Mouse (Mus musculus) activated CD4-positive, CD25-positive, alpha-beta regulatory T cell, adult 4 months (primary cell): ENCODE measurements around the gene Thap4. TPM values are rescaled to one million over a fixed set of nuclear protein-coding genes. Genes with fewer than 3 reads are reported as not detected.
"Not testable (repeated sequence)": the region's sequence is repeated elsewhere in the genome, so short reads cannot be mapped to it uniquely, and the experiment has no call there.

Experiments used
- ATAC-seq: one replicate; pipeline ENCODE4 v1.8.0; 2017
- polyA plus RNA-seq, 2 experiments: library from polyadenylated mRNA; unstranded; fragments of 100-300 nt; shearing (Covaris generic); gene quantifications; one replicate each; pipeline ENCODE4 v1.2.1; 2017

Gene Thap4
- polyA plus RNA-seq: 10 to 100 TPM; 15.3 to 16.5 TPM

- ATAC-seq: peak; percentile 89
Observed at GRCm38 (mm10) chr1:93754573-93755290, at the start of gene Thap4. Gene Thap4 (minus strand): TSS chr1:93754864.

- peak; percentile 67 for ATAC-seq
Observed at GRCm38 (mm10) chr1:93803556-93804507, 49.2 kb upstream of the Thap4 start, which contains the start of gene Ing5. Gene Ing5 (plus strand): TSS chr1:93803965.

DNA sequence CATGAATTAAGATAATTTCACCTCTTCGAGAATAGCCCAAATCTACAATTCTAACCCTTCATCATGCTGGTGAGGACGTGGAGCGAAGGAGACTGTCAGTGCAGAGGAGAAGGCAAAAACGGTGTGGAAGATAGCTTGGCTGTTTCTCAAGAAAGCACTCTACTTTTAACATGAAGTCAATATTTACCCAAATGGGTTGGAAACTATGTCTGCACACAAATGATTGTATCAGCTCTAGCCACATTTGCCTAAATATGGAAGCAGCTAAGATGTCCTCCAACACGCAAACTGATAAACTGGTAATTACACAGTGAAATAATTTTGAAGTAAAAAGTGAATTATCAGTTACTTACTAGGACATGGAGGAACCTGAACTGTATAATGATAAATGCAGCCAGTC, 48.1 kb upstream of the Thap4 start:
- ATAC-seq: no peak

- peak; percentile 72 for ATAC-seq
Observed at GRCm38 (mm10) chr1:93801741-93802238, 47.1 kb upstream of the Thap4 start, which contains the start of gene Dtymk. Gene Dtymk (minus strand): TSS chr1:93801934.

GRCm38 (mm10) chr1:93800670-93801503, 46.2 kb upstream of the Thap4 start:
- no peak for ATAC-seq

GRCm38 (mm10) chr1:93795886-93796285, 41.2 kb upstream of the Thap4 start:
- no peak for ATAC-seq

DNA sequence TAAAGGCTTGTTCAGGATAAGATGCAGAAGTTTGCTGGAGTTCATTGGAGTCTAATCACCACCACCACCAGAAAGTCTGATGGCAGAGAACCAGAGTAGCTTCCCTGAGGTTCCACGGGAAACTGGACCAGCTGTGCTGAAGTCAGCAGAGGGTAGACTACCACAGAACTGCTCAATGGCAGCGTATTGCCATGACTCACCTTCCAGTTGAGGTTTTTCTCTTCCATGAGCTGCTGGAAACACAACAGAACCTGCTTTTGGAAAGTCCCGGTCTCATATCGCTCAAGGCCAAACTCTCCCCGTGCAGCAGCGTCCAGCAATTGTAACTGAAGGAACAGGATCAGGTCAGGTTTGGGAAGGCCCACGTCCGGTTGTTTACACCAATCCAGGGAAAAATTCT, 39.9 kb upstream of the Thap4 start:
- ATAC-seq: no peak

DNA sequence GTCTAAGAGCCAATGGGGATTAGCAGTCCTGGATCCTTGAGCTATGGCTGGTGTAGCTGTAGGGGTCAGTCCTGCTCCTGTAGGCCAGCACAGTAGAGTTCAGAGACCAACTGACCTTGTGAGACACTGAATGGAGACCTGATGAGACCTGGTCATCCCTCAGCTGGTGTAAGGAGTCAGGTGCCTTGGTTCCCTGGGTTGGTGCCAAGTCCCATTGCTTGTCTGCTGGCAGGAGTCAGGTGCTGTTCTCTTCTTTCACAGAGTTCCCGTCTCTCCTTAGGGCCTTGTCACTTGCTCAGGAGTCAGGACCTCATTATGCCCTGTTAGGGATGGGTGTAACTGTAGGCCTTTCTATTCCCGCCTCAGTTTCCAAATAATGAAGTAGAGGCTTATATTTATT, 32.2 kb upstream of the Thap4 start:
- no peak for ATAC-seq

GRCm38 (mm10) chr1:93776686-93777085, 22.0 kb upstream of the Thap4 start:
- no peak for ATAC-seq

DNA sequence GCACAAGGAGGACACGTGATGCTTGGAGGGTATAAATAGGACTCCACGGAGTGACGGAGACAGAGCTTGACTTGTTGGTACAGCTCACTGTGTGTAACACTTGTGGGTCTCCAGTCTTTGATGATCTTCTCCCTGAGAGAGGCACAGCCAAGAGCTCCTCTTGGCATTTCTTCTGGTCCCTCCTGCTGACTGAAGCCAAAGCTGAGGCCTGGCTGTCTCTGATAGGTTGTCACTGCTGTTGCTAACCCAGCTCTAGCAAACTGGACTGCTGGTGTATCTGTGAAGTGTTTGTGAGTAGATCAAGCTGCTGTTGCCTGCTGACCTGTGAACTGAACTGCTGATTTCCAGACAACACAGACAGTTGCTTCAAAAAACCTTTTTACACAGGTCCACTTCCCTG, 15.2 kb upstream of the Thap4 start:
- no peak for ATAC-seq

DNA sequence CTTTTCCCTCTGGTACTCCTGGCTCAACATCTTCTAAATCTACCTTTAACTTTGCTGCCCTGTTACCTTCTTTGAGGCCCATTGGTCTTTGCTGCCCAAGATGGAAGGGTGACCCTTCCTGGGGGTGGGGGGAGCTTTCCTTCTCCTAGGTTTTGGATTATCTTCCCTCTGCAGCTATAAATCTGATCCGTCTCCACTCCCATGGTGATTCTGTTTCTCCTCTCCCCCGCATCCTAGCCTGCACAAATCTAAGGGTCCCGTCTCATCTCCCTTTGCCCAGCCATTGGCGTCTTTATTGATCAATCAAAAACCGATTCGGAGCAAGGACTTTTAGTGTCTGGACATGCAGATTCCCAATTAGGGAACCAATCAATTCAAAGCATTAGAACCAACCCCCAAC, 12.9 kb upstream of the Thap4 start:
- no peak for ATAC-seq

GRCm38 (mm10) chr1:93764871-93765591, 10.4 kb upstream of the Thap4 start:
- no peak for ATAC-seq

- not testable (repeated sequence) for ATAC-seq
Observed at GRCm38 (mm10) chr1:93763531-93763930, 8.9 kb upstream of the Thap4 start.

DNA sequence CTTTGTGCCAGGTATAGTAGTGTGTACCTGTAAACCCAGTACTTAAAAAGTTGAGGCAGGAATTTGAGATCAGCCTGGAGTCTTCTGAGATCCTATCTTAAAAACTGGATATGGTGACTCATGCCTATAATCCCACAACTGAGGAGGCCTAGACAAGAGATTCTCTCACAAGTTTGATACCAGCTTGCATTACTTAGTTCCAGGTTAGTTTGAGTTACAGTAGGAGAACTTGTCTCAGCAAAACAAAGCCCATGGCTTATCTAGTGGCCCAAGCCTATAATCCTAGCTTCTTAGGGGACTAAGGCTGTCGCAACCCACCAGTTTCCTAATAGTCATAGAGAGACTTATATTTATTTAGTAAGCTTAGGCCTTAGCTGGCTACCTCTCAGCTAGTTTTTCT, 5.4 kb upstream of the Thap4 start:
- ATAC-seq: no peak

- no peak for ATAC-seq
Observed at GRCm38 (mm10) chr1:93756154-93756553, 1.5 kb upstream of the Thap4 start.

DNA sequence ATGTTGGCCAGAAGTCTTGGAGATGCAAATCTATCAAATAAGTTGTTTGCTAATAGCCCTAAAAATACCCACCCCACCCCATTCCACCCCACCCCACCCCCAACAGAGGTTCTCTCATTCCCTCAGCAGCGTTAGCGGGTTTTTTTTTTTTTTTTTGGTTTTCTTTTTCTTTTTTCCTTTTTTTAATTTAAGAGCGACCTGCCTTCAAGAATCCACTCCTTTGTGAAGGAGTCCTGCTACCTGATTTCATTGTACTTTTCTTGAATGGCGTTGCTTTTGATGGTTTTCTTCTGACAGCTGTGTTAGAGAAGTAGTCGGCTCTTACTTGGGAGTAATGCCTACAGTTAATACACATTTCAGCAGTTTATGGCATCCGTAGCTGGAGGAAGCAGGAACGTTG, 954 bp upstream of the Thap4 start:
- ATAC-seq: no peak

GRCm38 (mm10) chr1:93755291-93755610, 587 bp upstream of the Thap4 start:
- no peak for ATAC-seq

DNA sequence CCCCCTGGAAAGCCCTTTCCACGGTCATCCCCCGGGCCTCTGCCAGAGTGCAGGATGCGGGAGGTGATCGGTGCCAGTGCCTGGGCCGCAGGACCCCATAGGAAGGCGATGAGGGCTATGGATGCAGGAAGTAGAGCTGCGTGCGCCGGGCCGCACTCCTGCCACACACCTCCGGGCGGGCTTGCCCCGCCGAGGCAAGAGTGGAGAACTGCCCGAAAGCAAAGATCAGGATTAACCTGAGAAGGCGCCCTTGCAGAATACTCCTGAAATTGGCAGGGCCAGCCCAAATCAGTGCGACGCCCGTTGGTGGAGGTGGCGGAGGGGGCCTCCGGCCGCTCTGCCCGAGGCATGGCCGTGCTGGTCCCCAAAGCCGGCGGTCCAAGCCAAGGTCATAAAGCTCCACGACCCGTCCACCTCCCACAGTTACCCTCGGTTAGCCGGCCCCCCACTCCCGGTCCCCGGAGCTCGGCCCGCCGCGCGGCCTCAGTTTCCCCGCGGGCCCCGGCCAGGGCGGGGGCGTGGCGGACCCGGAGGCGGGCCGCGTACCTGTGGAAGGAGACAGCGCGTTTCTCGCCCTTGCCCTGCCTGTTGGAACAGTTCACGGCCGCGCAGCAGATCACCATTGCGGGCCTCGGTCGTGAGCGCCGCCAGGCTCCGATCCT, 622 bp downstream of the Thap4 start:
- peak; percentile 30 for ATAC-seq

DNA sequence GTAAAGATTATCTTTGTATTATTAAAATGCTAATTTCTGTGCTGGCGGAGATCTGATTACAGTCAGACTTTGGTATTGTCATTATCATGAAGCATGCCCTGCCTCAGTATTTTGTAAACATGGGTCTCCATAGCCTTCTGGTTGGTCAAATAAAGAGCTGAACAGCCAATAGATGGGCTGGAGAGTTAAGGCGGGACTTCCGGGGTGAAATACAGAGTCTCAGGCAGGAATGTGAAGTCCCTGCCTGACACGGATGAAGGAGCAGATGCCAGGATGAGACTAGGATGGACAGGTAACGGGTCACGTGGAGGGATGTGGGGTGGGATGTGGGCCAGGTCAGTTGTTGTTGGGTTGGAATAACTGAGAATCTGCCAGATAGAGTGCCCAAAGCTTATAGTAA, 3.4 kb downstream of the Thap4 start, which contains the start of gene Atg4b:
TSS of gene Atg4b (plus strand) at position 211 of the 400 bp plus-strand sequence.
- no peak for ATAC-seq

DNA sequence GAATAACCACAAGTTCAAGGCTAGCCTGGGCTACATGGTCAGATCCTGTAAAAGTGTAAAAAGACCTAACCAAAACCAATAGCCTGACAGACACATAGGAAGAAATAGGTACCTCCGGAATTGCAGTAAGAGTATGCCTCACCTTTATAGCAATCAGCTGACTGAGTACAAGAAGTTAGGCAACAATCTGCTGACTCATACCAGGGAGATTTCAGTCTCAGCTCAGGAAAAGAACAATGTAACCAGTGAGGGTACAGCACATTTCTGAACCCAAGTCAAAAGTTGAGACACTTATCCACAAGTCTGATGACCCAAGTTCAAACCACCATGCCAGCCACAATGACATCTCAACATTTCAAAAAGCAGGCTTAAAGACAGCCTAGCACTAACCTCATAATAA, 6.1 kb downstream of the Thap4 start:
- ATAC-seq: no peak

- no peak for ATAC-seq
Observed at GRCm38 (mm10) chr1:93746179-93746578, 8.5 kb downstream of the Thap4 start.
